Mouse (Mus musculus): ENCODE results near the gene Grm2. TPM values are rescaled to one million over a fixed set of nuclear protein-coding genes. Genes with fewer than 3 reads are reported as not detected.

Grm2 gene
- not detected in 2 replicates for polyA plus RNA-seq (2012; rRNA removed)

DNA sequence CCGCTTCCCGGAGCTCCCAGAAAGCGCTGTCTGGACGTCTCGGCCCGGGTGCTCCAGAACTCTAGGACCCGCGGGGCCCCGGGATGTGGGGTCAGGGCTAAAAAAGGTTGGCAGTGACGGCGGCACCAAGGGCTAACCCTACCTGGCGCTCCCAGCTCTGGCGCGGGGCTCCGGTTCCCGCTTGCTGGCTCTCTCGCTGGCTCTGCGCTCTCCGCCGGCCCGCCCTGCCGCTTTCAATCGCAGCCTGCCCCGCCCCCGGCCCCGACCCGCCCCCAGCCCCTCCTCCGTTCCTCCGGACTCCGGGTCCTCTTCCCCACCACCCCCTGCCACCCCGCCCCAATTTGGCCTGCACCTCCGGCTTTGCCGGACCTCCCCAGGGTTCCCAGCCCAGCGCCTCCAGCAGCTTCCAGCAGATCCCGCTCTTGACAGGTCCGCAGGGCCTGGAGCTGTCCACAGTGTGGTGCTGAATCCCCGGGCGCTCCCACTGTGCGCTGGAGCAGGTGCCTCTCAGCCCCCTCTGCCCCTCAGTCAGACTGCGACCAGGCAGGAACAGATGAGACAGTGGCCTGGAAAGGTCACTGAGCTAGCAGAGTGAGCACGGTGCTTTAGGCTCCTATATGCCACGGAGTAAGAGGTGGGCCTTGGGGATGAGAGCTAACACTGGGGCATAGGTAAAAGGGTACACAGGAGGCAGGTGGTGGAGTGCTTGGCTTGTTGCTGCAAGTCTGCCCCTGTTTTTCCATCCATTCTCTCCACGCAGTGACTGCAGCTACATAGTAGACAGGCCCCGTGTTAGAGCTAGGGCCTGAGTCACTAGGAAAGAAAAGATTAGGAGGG is at the start of gene Grm2:
Grm2 (minus strand) TSS at position 199 of the 837 bp plus-strand sequence.

DNA sequence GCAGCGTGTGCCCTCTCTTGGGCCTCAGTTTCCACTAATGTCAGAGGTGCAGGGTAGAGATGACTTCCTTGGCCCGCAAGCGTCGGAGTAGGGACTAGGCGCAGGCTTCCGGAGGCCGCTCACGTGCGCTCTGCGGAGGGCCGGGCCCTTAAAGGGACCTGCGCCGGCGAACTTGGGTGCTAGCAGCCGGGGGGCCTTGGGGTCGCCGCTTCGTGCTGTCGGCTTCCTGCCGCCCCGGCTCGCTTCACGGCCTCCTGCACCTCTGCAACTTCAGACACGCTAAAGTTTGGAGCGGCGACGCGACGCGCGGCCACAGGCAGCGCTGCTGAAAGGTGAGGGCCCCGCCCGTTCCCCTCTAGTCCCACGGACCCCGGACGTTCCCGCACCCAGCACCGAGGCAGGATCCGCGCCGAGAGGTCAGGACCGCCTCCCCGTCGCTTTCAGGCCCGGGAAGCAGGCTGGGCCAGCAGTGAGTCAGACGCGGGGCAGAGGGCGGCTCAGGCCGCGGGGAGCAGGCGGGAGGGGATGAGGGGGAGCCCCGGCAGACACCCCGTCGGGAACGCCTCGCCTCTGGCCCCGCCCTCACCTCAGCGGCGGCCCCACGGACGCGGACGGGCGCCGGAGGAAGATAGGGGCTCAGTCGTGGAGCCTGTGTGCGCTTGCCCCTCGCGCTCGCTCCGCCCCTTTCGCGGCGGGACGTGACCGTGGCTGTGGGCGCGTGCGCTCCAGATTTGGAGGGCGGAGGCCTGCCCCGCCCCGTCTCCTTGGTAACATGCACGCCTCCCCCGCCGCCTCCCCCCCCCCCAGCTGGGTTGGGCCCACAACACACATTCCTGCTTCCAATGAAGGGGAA is 29.6 kb upstream of the Grm2 start, which contains the start of gene Tex264:
Tex264 (minus strand) TSS at position 679 of the 853 bp plus-strand sequence.

DNA sequence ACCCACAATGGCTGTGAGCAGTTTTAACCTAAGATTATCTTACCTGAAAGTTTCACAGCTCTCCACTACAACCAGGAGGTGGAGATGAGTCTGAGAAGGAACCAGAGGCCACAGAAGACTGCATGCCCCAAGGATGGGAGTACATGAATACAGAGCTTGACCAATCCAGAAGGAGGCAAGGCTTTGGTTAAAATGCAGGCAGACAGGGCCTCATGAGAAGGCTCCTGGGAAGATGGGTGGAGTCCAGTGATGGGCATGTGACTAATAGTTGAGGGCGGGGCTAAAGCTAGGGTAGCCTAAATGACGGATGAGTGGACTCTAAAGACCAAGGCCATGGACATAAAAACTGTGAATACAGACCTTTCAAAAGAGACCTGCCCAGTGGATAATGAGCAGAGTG is 29.6 kb downstream of the Grm2 start, which contains the start of gene Iqcf6:
Iqcf6 (plus strand) TSS at position 301 of the 400 bp plus-strand sequence.

Other genes starting within 250 kb of the Grm2 start
- gene Rpl29, start 226.6 kb downstream of the Grm2 start, polyA plus RNA-seq (2012; rRNA removed): 761 and 850 TPM in 2 replicates
- 11.9 and 13.8 TPM in 2 replicates for gene Acy1, start 217.8 kb downstream of the Grm2 start, polyA plus RNA-seq (2012; rRNA removed)
- 15.2 and 18.6 TPM in 2 replicates for gene Abhd14b, start 208.6 kb downstream of the Grm2 start, polyA plus RNA-seq (2012; rRNA removed)
- gene Abhd14a, start 208.4 kb downstream of the Grm2 start, polyA plus RNA-seq (2012; rRNA removed): 15.4 and 17.1 TPM in 2 replicates
- gene Pcbp4, start 202.8 kb downstream of the Grm2 start, polyA plus RNA-seq (2012; rRNA removed): 10.7 and 11.0 TPM in 2 replicates
- gene Gpr62, start 190.1 kb downstream of the Grm2 start, polyA plus RNA-seq (2012; rRNA removed): 0.02 TPM in 1 of 2 replicates, not detected in the other
- gene Rrp9, start 180.1 kb downstream of the Grm2 start, polyA plus RNA-seq (2012; rRNA removed): 18.3 and 20.2 TPM in 2 replicates
- 0.97 and 1.1 TPM in 2 replicates for gene Parp3, start 179.1 kb downstream of the Grm2 start, polyA plus RNA-seq (2012; rRNA removed)
- not detected in 2 replicates for gene Iqcf1, start 156.1 kb downstream of the Grm2 start, polyA plus RNA-seq (2012; rRNA removed)
- gene Iqcf5, start 141.5 kb downstream of the Grm2 start, polyA plus RNA-seq (2012; rRNA removed): 0.06 and 0.10 TPM in 2 replicates
- gene Iqcf3, start 94.5 kb downstream of the Grm2 start, polyA plus RNA-seq (2012; rRNA removed): not detected in 2 replicates
- not detected in 2 replicates for gene Iqcf4, start 85.1 kb downstream of the Grm2 start, polyA plus RNA-seq (2012; rRNA removed)
- not detected in 2 replicates for gene Iqcf6, start 29.5 kb downstream of the Grm2 start, polyA plus RNA-seq (2012; rRNA removed)
- 8.4 and 9.6 TPM in 2 replicates for gene Tex264, start 29.8 kb upstream of the Grm2 start, polyA plus RNA-seq (2012; rRNA removed)
- gene Rad54l2, start 133.1 kb upstream of the Grm2 start, polyA plus RNA-seq (2012; rRNA removed): 2.0 and 2.7 TPM in 2 replicates
- gene Dcaf1, start 165.8 kb upstream of the Grm2 start, polyA plus RNA-seq (2012; rRNA removed): 12.8 and 13.7 TPM in 2 replicates
- 5.0 and 5.7 TPM in 2 replicates for gene Rbm15b, start 231.3 kb upstream of the Grm2 start, polyA plus RNA-seq (2012; rRNA removed)
- gene Manf, start 235.9 kb upstream of the Grm2 start, polyA plus RNA-seq (2012; rRNA removed): 56.7 and 64.9 TPM in 2 replicates

Data from liver, embryonic 14 days (tissue).